Mouse (Mus musculus) myocyte (in vitro differentiated cells): Measurements from ENCODE around the gene Herc6.

Experiments used
- POLR2A ChIP-seq: IDR thresholded peaks from one replicate; pipeline ENCODE4 v1.6.1; 2011; ENCODE audit warnings: low read depth, mild to moderate bottlenecking, control low read depth, moderate library complexity; ENCODE audit not compliant: insufficient read length
- TCF12 ChIP-seq: IDR thresholded peaks from one replicate; pipeline ENCODE4 v1.6.1; 2011; ENCODE audit warnings: mild to moderate bottlenecking, control low read depth; ENCODE audit not compliant: poor library complexity, insufficient read depth, severe bottlenecking
- USF1 ChIP-seq: IDR thresholded peaks from one replicate; pipeline ENCODE4 v1.6.1; 2011; ENCODE audit warnings: low read depth, mild to moderate bottlenecking, control low read depth, moderate library complexity

DNA sequence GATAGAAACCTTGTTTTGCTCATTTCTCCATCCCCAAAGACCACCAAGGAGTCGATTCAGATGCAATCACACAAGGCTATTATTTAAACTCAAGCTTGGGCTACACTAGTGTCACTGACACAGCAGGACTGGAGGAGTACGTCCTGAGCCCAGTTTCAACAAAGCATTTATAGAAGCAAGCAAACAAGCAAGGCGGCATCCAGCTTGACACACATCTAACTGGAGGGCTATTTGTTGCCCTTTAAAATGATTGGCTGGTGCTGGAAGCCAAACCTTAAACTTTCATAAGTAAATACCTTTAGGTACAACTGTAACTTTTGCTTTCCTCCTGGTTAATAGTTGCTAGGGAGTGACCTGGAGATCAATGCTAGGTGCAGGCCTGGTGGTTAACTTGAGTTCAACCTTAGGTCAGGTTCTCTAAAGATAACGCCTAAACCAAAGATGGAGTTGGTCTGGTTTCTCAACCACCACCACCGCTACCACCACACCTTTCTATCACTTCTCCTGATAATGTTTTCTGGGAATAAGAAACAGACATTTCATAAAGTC is 39.8 kb upstream of the Herc6 start:
- TF ChIP-seq USF1 (no peak), POLR2A (no peak), TCF12 (no peak)
